Mouse (Mus musculus) MEL-GATA-1-ER (cell line): ENCODE data around the gene Lce1g.

Source experiments
- DNase-seq: peaks from one replicate; pipeline ENCODE4 v3.0.0-alpha.2; 2012; ENCODE audit warnings: low read depth; ENCODE audit errors: extremely low read depth

Lce1g gene

GRCm38 (mm10) chr3:92752238-92752637 lies at the start of gene Lce1g:
Gene Lce1g (minus strand): TSS chr3:92752338.
- no peak for DNase-seq

GRCm38 (mm10) chr3:92790414-92790813 lies 38.3 kb upstream of the Lce1g start, which contains the start of gene Lce1j:
Gene Lce1j (minus strand): TSS chr3:92790514.
- no peak for DNase-seq

GRCm38 (mm10) chr3:92778799-92779198 lies 26.7 kb upstream of the Lce1g start, which contains the start of gene Lce1i:
Gene Lce1i (minus strand): TSS chr3:92778899.
- no peak for DNase-seq

- DNase-seq, result no peak
Measured at GRCm38 (mm10) chr3:92771573-92771972, 19.4 kb upstream of the Lce1g start.

GRCm38 (mm10) chr3:92764965-92765364 lies 12.8 kb upstream of the Lce1g start, which contains the start of gene Lce1h:
Gene Lce1h (minus strand): TSS chr3:92765065.
- DNase-seq, result no peak

- no peak for DNase-seq
Measured at GRCm38 (mm10) chr3:92753197-92753596, 1.1 kb upstream of the Lce1g start.

- no peak for DNase-seq
Measured at GRCm38 (mm10) chr3:92738996-92739395, 13.1 kb downstream of the Lce1g start, which contains the start of gene Gm38119. Gene Gm38119 (minus strand): TSS chr3:92739096.

GRCm38 (mm10) chr3:92722631-92723030 lies 29.5 kb downstream of the Lce1g start:
- DNase-seq, result no peak

GRCm38 (mm10) chr3:92720250-92720649 lies 31.9 kb downstream of the Lce1g start, which contains the start of gene Lce1f:
Gene Lce1f (minus strand): TSS chr3:92720350.
- DNase-seq, result no peak

GRCm38 (mm10) chr3:92715122-92715521 lies 37.0 kb downstream of the Lce1g start:
- no peak for DNase-seq

GRCm38 (mm10) chr3:92708974-92709373 lies 43.2 kb downstream of the Lce1g start, which contains the start of gene Lce1e:
Gene Lce1e (minus strand): TSS chr3:92709074.
- no peak for DNase-seq
